Mouse (Mus musculus): Measurements from ENCODE around the gene Ripk4.

Gene Ripk4

DNA sequence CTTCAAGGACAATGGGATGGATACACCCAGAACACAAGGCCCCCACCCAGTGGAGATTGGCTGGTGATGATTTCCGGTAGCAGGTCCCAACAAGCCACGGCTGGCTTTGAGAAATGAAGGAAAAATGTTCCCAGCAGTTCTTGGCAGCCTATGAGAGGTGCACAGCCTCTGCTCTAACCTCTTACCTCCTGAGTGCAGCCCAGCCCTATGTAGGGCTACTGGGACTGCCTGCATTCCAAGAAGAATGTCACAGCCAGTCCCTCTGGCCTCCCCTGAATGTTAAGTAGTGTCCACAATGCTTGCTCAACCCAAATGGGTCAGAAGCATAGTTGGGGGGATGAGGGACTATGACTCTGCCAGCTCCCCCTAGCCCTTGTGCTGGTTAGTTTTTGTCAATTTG is 27.0 kb downstream of the Ripk4 start:
- DNase-seq (ENCODE audit: low read depth, low spot score) = no peak

DNA sequence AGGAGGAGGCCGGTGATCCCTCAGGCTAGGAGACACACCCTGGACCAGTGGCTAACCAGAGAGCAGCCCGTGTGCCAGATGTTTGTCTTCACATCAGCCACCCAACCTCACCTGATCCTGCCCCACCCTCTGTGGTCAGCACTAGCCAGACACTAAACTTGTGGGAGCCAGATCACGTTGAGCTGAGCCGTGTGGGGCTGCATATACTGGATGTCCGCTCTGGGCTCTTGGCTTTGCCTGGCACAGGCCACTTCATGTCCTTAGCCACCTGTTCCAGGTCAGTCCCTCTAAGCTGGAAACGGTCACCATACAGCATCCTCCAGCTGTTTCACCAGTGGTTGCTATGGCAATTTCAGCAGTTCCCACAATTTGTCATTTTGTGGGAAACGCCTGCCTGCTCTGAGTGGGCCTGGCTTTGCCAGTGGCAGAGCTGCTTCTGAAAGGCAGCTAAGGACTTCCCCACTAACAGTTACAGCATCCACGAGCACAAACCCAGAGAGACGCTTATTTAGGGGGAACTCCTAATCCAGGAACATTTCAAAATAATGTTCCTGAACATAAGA is 28.7 kb downstream of the Ripk4 start:
- DNase-seq (ENCODE audit: low read depth, low spot score) = no peak

DNA sequence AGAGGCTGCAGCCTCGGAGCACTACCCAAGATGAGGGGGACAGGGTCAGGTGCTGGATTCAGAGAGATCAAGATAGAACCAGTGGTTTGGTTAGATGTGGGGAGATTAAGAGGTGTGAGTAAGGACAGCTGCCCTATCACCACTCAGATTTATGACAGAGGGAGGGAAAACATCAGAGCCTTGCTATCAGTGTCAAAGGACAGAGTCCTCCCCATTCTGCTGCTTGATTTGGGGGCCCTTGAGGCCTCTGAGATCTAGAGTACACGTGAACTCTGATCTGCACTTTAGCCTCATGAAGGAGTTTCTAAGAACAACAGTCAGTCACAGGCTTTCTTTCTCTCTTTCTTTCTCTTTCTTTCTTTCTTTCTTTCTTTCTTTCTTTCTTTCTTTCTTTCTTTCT is 30.0 kb downstream of the Ripk4 start:
- DNase-seq (ENCODE audit: low read depth, low spot score) = no peak

DNA sequence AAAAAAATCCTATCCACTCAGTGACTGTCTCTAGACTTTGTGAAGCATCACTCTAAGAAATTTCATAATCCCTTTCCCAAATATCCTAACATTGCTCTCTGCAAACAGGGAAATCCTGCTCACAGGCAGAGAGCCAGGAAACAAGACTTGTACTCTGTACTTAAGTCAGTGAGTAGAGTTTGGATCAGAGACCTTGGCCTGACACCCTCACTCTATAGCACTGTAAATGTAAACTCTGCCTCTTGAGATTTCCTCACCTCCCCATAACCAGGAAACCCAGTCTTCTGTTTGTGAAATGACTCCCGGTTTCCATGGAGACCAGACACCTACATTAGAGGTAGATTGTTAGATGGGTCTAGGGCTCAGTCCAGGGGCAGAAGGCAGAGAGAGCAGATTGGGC is 33.3 kb downstream of the Ripk4 start:
- no peak for DNase-seq (ENCODE audit: low read depth, low spot score)

DNA sequence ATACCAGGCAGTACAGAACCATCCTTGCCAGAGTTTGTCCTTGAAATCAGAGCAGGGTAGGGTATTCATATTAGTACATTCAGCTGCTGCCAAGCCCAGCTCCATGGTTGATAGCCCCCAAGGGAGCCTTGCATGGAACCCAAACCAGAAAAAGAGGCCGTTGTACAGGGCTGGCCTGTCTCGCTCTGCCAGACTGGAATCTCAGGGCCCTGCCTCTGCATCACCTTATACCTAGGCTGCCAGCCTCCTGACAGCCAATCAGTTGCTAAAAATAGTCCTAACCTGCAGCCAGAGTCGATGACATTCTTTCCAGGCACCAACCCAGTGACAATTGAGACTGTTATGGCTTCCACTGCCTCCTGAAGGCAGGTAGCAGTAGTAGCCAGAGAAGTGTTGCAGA is 37.2 kb downstream of the Ripk4 start:
- DNase-seq (ENCODE audit: low read depth, low spot score) = no peak

DNA sequence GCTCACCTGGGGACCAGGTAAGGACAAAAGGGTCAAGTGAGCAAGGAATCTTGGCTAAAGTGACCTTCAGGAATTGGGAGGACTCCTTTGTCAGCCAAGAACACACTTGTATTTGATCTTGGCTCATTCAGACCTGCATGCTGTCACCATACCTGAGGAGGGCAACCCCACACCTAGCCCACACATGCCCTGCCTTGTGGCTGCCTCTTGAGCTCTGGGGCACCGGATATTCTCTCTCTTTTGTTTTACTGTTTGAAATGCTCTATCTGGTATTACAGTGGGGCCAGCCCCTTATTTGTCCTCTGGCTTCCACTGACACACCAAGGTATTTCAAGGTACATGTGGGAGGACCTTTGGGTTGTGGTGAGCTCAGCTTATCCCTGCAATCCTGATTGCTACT is 43.5 kb downstream of the Ripk4 start:
- no peak for DNase-seq (ENCODE audit: low read depth, low spot score)

DNA sequence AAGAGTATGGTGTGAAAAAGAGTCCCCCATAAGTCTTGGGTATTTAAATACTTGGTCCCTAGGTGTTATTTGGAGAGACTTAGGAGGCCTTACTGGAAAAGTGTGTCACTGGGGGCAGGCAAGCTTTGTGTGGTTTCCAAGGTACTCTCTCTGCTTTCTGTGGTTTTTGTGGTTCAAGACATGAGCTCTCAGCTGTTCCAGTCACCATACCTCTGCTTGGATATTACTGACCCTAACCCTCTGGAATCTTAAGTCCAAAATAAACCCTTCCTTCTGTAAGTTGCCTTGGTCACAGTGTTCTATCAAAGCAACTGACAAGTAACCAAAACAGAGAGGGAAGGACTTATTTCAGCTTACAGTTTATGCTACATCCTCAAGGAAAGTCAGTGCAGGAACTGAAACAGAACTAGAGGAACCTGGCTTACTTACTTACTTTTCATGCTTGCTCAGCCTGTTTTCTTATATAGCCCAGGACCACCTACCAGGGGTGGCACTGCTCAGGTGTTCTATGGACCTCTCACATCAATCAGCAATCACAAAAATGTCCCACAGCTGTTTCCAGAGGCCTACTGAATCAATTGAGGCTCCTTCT is 44.1 kb downstream of the Ripk4 start:
- DNase-seq (ENCODE audit: low read depth, low spot score) = peak; percentile 60

DNA sequence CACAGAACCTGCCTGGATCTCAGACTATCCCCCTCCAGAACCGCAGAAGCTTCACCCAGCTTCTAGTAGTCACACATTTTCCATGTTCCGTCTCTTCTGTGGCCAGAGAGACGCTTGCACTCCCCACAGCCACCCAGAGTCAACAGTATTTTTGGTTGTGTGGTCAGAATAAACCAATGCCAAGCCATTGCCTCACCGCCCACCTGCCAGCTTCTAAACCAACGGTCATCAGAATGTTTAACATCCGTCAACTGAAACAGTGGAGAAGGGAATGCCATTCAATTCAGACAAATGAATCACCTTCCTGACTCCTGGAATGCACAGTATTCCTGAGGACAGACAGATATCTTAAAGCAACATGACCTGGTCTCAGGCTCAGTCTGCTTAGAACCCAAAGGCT is 47.0 kb downstream of the Ripk4 start:
- peak; percentile 83 for DNase-seq (ENCODE audit: low read depth, low spot score)

DNA sequence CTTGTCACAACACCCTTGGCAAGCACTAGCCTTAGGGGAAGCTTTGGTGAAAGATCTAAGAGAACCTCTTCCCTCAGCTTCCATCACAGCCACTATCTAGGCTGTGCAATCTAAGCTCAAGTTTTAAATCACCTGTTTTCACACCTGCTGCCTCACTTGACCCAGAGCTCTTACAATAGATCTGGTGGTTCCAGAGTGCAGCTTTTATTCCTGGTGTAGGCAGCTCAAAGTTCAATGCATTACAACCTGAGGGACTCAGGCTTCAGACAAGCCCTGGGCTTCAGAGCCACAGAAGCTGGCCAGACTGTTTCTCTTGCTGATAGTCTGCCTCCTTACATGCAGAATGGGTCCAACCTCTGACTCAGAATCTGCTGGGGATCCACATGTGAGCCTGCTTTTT is 51.5 kb downstream of the Ripk4 start:
- DNase-seq (ENCODE audit: low read depth, low spot score) = no peak

DNA sequence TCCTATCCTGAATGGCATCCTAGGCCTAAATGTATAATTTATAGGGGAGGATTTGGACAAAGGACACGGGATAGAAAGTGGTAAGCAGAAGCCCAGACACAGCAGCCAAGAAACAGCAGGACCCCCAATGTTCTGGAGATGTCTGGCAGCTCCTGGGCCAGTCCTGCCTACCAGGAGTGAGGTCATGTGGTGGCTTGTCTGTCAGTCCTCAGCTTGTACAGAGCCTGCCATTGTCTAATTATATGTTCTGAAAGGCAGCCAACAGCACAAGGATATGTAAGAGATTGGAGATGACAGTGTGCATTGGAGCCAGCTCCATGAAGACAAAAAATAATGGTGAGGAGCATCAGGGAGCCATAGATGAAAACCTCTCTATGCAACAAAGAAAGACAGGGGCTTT is 61.7 kb downstream of the Ripk4 start:
- no peak for DNase-seq (ENCODE audit: low read depth, low spot score)

DNA sequence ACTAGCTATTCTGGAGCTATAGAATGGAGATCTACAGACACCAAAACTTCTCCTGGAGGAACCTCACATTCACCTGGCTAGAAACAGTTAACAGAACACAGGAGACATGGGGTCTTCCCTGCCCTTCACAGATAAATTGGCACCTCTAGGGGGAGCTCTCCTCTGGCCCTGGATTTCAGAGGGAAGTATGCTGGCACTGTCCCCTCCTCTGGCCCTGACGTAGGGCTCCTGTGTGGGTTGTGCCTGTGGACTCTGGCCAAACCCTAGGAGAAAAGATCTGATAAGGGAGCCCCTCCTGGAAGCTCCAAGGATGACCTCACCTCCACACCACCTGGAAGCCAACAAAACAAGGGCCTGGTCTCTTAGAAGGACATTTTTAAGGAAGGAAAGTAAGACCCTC is 65.8 kb downstream of the Ripk4 start:
- DNase-seq (ENCODE audit: low read depth, low spot score) = no peak

DNA sequence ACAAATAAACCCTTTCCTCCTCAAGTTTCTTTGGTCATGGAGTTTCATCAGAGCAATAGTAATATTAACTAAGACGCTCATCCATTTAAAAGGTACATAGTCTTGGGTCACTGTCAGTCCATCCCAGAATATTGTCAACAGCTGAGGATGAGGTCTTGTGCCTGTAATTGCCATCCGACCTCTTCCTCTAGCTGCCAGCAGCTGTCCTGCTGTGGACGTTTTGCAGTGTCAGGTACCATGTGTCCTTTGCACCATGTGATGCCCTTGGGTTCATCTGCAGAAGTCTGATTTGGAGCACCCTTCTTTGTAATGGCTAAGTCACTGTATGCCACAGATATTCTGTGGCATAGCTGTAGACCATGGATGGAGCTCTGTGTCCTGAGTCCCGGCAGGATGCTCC is 67.9 kb downstream of the Ripk4 start:
- no peak for DNase-seq (ENCODE audit: low read depth, low spot score)
